Mouse (Mus musculus): ENCODE results near the gene Ska3. TPM values are rescaled to one million over a fixed set of nuclear protein-coding genes. Genes with fewer than 3 reads are reported as not detected.
"Not testable (repeated sequence)": the region's sequence is repeated elsewhere in the genome, so short reads cannot be mapped to it uniquely, and the experiment has no call there.

Ska3 gene
- polyA plus RNA-seq (2015; fragmentation: Nextera tagmentation; extraction: Ambion mirVana) = 4.7 and 5.0 TPM in 2 replicates

GRCm38 (mm10) chr14:57825788-57826751 lies at the start of gene Ska3, which contains the start of gene Mrpl57:
Gene Ska3 (minus strand): TSS chr14:57826185.
Gene Mrpl57 (plus strand): TSS chr14:57826234.
- H3K9me3 ChIP-seq (replicated peaks; ENCODE audit: control insufficient read depth, low read length, poor library complexity, severe bottlenecking) = no peaks in the 10 kb centered on the region
- peak within 1 kb of the TSS; percentile 68 for H3K4me3 ChIP-seq (ENCODE audit: low read depth, low read length)
- H3K27ac ChIP-seq (ENCODE audit: low read length) = peak within 1 kb of the TSS; percentile 92
- H3K36me3 ChIP-seq (ENCODE audit: control insufficient read depth, insufficient read depth, low read length) = no peaks in the 10 kb centered on the region
- H3K9ac ChIP-seq (ENCODE audit: low read depth, low read length) = peak within 1 kb of the TSS; percentile 92
- peak within 1 kb of the TSS; percentile 79 for H3K4me2 ChIP-seq (ENCODE audit: low read length)
- H3K4me1 ChIP-seq (ENCODE audit: control insufficient read depth, insufficient read depth, low read length) = peaks cover 17% of the 10 kb centered on the region
- ATAC-seq = peak; percentile 97
- H3K27me3 ChIP-seq (ENCODE audit: control insufficient read depth, insufficient read depth, low read depth, low read length) = no peaks in the 10 kb centered on the region
- WGBS = under 1% methylated on average over 93 of the region's 96 CpGs

DNA sequence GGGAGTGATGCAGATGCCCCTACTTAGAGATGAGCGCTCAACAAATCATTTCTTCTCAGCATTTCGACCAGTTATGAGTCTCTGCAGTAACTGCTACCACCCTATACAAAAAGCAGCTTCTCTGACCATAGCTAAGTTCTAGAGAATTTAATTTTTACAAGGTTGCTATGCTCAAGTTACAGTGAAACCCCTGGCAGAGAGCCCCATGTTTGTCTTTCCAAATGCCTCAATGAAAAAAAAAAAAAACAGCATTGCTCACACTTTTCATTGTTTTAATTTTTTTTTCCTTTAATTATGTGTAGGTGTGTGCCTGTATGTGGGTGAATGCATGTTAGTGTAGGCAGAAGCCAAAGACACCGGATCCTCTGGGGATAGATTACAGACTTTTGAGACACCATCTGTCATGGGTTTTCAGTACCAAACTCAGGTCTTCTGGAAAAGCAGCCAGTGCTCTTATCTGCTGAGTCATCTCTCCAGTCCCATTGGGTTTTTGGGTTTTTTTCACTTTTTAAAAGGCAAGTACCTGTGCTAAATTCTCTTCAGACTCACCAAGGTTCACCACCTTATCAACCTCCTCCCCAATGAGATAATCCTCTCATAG lies 40.8 kb upstream of the Ska3 start:
- no peak for ATAC-seq
- Histone ChIP-seq H3K9ac (ENCODE audit: low read depth, low read length) (no peak overlapping the region), H3K4me3 (ENCODE audit: low read depth, low read length) (no peak overlapping the region), H3K36me3 (ENCODE audit: control insufficient read depth, insufficient read depth, low read length) (peaks cover 19% of the 10 kb centered on the region), H3K27me3 (ENCODE audit: control insufficient read depth, insufficient read depth, low read depth, low read length) (no peaks in the 10 kb centered on the region), H3K4me1 (ENCODE audit: control insufficient read depth, insufficient read depth, low read length) (no peaks in the 10 kb centered on the region), H3K4me2 (ENCODE audit: low read length) (no peak overlapping the region), H3K9me3 (replicated peaks; ENCODE audit: control insufficient read depth, low read length, poor library complexity, severe bottlenecking) (no peaks in the 10 kb centered on the region), H3K27ac (ENCODE audit: low read length) (no peak overlapping the region)
- 94% methylated on average over 3 of the region's 3 CpGs for WGBS

- no peaks in the 10 kb centered on the region for H3K4me1 ChIP-seq (ENCODE audit: control insufficient read depth, insufficient read depth, low read length)
- H3K27ac ChIP-seq (ENCODE audit: low read length) = no peak overlapping the region
- WGBS = 91% methylated on average over 3 of the region's 3 CpGs
- peaks cover 17% of the 10 kb centered on the region for H3K36me3 ChIP-seq (ENCODE audit: control insufficient read depth, insufficient read depth, low read length)
- H3K4me3 ChIP-seq (ENCODE audit: low read depth, low read length) = no peak overlapping the region
- no peaks in the 10 kb centered on the region for H3K9me3 ChIP-seq (replicated peaks; ENCODE audit: control insufficient read depth, low read length, poor library complexity, severe bottlenecking)
- ATAC-seq = no peak
- no peak overlapping the region for H3K9ac ChIP-seq (ENCODE audit: low read depth, low read length)
- no peaks in the 10 kb centered on the region for H3K27me3 ChIP-seq (ENCODE audit: control insufficient read depth, insufficient read depth, low read depth, low read length)
- no peak overlapping the region for H3K4me2 ChIP-seq (ENCODE audit: low read length)
These were observed 39.3 kb upstream of the Ska3 start for GRCm38 (mm10) chr14:57865256-57865655.

DNA sequence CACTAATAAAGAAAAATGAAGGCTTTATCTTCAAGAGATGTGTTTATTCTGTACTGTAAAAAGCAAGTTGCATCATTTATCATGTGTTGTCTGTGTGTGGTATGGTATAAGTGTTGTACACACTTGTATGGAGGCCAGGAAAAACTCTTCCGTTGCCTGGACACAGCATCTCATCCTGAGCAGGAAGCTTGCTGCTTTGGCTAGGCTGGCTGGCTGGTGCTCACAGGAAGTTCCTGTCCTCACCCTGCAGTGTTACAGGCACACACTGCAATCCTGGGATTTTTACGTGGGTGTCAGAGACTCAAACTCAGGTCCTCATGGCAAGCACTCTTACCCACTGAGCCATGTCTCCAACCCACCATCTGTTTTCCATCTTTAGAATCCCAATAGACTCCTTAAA lies 37.1 kb upstream of the Ska3 start:
- Histone ChIP-seq H3K9me3 (replicated peaks; ENCODE audit: control insufficient read depth, low read length, poor library complexity, severe bottlenecking) (no peaks in the 10 kb centered on the region), H3K27ac (ENCODE audit: low read length) (no peak overlapping the region), H3K4me1 (ENCODE audit: control insufficient read depth, insufficient read depth, low read length) (no peaks in the 10 kb centered on the region), H3K27me3 (ENCODE audit: control insufficient read depth, insufficient read depth, low read depth, low read length) (no peaks in the 10 kb centered on the region), H3K4me3 (ENCODE audit: low read depth, low read length) (no peak overlapping the region), H3K4me2 (ENCODE audit: low read length) (no peak overlapping the region), H3K9ac (ENCODE audit: low read depth, low read length) (no peak overlapping the region), H3K36me3 (ENCODE audit: control insufficient read depth, insufficient read depth, low read length) (peaks cover 17% of the 10 kb centered on the region)
- 93% methylated on average over 2 of the region's 2 CpGs for WGBS
- no peak for ATAC-seq

DNA sequence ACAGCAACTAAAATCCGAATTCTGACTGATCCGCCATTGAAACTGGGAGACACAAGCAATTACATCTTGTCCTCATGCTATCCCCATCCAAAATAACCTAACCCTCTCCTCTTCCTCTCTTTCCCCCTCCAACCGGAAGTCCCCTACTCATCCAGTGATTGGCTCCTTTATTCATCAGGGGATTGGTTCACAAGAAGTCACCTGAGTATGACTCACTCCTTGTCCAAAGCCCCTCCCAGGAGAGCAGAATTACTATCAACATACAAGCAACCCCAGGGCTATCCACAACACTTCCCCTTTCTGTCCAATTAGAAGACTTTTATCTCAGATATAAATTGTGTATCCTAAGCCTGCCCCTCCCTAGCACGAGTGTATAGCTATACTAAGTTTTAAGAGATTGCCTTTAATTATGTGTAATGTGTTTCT lies 36.0 kb upstream of the Ska3 start:
- Histone ChIP-seq H3K4me3 (ENCODE audit: low read depth, low read length) (no peak overlapping the region), H3K27ac (ENCODE audit: low read length) (no peak overlapping the region), H3K9ac (ENCODE audit: low read depth, low read length) (no peak overlapping the region), H3K4me2 (ENCODE audit: low read length) (no peak overlapping the region), H3K36me3 (ENCODE audit: control insufficient read depth, insufficient read depth, low read length) (peaks cover 17% of the 10 kb centered on the region), H3K9me3 (replicated peaks; ENCODE audit: control insufficient read depth, low read length, poor library complexity, severe bottlenecking) (no peaks in the 10 kb centered on the region), H3K4me1 (ENCODE audit: control insufficient read depth, insufficient read depth, low read length) (no peaks in the 10 kb centered on the region), H3K27me3 (ENCODE audit: control insufficient read depth, insufficient read depth, low read depth, low read length) (no peaks in the 10 kb centered on the region)
- ATAC-seq = no peak
- 89% methylated on average over 4 of the region's 4 CpGs for WGBS

DNA sequence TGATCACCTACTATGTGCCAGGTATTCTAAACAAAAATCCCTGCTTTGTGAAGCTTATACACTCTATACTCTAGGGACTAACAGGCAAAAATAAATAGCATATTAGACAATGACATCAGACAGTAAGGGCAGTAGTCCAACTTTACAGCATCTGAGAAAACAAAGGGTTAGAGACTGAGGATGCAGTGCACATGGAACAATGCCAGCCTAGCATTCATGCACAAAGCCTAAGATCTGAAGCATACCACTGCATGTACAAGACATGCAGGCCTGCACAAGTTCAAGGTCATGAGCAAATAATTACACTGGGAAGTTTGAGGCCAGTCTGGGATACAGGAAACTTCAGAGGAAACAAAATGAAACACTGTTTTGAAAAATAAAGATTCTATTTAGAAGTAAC lies 33.5 kb upstream of the Ska3 start:
- Histone ChIP-seq H3K4me1 (ENCODE audit: control insufficient read depth, insufficient read depth, low read length) (no peaks in the 10 kb centered on the region), H3K9ac (ENCODE audit: low read depth, low read length) (no peak overlapping the region), H3K36me3 (ENCODE audit: control insufficient read depth, insufficient read depth, low read length) (peaks cover 6% of the 10 kb centered on the region), H3K4me2 (ENCODE audit: low read length) (no peak overlapping the region), H3K9me3 (replicated peaks; ENCODE audit: control insufficient read depth, low read length, poor library complexity, severe bottlenecking) (no peaks in the 10 kb centered on the region), H3K4me3 (ENCODE audit: low read depth, low read length) (no peak overlapping the region), H3K27ac (ENCODE audit: low read length) (no peak overlapping the region), H3K27me3 (ENCODE audit: control insufficient read depth, insufficient read depth, low read depth, low read length) (no peaks in the 10 kb centered on the region)
- ATAC-seq = no peak

GRCm38 (mm10) chr14:57858601-57859000 lies 32.6 kb upstream of the Ska3 start:
- Histone ChIP-seq H3K36me3 (ENCODE audit: control insufficient read depth, insufficient read depth, low read length) (peaks cover 5% of the 10 kb centered on the region; the same call in 1 of the 2 replicates), H3K27me3 (ENCODE audit: control insufficient read depth, insufficient read depth, low read depth, low read length) (no peaks in the 10 kb centered on the region), H3K4me3 (ENCODE audit: low read depth, low read length) (no peak overlapping the region), H3K9ac (ENCODE audit: low read depth, low read length) (no peak overlapping the region), H3K4me2 (ENCODE audit: low read length) (no peak overlapping the region), H3K9me3 (replicated peaks; ENCODE audit: control insufficient read depth, low read length, poor library complexity, severe bottlenecking) (no peaks in the 10 kb centered on the region), H3K27ac (ENCODE audit: low read length) (no peak overlapping the region), H3K4me1 (ENCODE audit: control insufficient read depth, insufficient read depth, low read length) (no peaks in the 10 kb centered on the region)
- 90% methylated on average over 2 of the region's 2 CpGs for WGBS
- ATAC-seq = no peak

GRCm38 (mm10) chr14:57856037-57856436 lies 30.1 kb upstream of the Ska3 start:
- H3K4me2 ChIP-seq (ENCODE audit: low read length); H3K27ac ChIP-seq (ENCODE audit: low read length); H3K4me1 ChIP-seq (ENCODE audit: control insufficient read depth, insufficient read depth, low read length); H3K4me3 ChIP-seq (ENCODE audit: low read depth, low read length); ATAC-seq; H3K9ac ChIP-seq (ENCODE audit: low read depth, low read length); H3K27me3 ChIP-seq (ENCODE audit: control insufficient read depth, insufficient read depth, low read depth, low read length); H3K36me3 ChIP-seq (ENCODE audit: control insufficient read depth, insufficient read depth, low read length); H3K9me3 ChIP-seq (replicated peaks; ENCODE audit: control insufficient read depth, low read length, poor library complexity, severe bottlenecking): not testable (repeated sequence)

- no peak for ATAC-seq
- H3K27ac ChIP-seq (ENCODE audit: low read length) = no peak overlapping the region
- peaks cover 5% of the 10 kb centered on the region; the same call in 1 of the 2 replicates for H3K36me3 ChIP-seq (ENCODE audit: control insufficient read depth, insufficient read depth, low read length)
- H3K4me3 ChIP-seq (ENCODE audit: low read depth, low read length) = no peak overlapping the region
- no peaks in the 10 kb centered on the region for H3K9me3 ChIP-seq (replicated peaks; ENCODE audit: control insufficient read depth, low read length, poor library complexity, severe bottlenecking)
- no peaks in the 10 kb centered on the region for H3K27me3 ChIP-seq (ENCODE audit: control insufficient read depth, insufficient read depth, low read depth, low read length)
- no peak overlapping the region for H3K9ac ChIP-seq (ENCODE audit: low read depth, low read length)
- no peak overlapping the region for H3K4me2 ChIP-seq (ENCODE audit: low read length)
- no peaks in the 10 kb centered on the region for H3K4me1 ChIP-seq (ENCODE audit: control insufficient read depth, insufficient read depth, low read length)
- WGBS = 35% methylated on average over 2 of the region's 2 CpGs
These were observed 27.0 kb upstream of the Ska3 start for GRCm38 (mm10) chr14:57852961-57853360.

Data from midbrain, embryonic 16.5 days (tissue).